Mouse (Mus musculus) retina, postnatal 7 days (tissue): Measurements from ENCODE around the gene Npcd.
A peak's percentile ranks its signal among the peaks of the same experiment; 100 is the strongest.
"Not testable (repeated sequence)": the region's sequence is repeated elsewhere in the genome, so short reads cannot be mapped to it uniquely, and the experiment has no call there.

ENCODE experiments used
- DNase-seq: peaks from one replicate; pipeline ENCODE4 v3.0.0-alpha.2; 2012; ENCODE audit warnings: low read depth, low spot score

Npcd gene

DNA sequence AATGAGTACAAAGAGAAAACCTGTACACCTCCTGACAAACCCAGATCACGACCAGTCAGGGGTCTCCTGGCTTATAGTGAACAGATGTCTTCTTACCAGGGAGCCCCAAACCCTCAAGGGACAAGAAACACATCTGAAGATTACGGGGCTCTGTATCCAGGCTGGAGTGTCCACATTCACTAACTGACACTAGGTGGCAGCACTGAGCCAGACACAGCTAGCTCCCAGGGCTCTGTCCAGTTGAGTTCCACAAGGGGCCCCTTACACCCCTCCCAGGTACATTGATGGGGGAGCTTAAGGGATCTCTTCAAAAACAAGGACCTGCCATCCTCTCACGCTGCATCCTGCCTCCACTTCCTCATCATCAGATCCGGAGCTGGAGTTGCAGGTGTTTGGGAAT, 3.6 kb downstream of the Npcd start:
- peak; percentile 80 for DNase-seq

DNA sequence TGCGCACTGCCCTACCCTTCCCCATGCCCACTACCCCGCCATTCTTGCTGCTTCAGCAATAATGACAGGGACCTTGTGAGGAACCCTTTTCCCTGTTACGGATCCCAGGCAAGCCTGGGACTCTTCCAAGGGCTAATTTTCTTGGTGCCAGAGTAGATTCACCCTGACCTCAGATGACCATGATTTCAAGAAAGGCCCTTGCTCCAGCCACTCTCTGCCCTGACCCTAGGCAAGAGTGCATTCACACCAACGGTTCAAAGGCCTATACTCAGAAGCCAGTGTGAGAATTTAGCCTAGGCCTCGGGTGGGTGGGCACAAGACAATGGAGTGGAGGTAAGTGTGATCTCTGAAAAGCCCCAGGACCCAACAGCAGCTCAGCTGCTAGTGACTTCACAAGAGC, 4.6 kb downstream of the Npcd start:
- DNase-seq: no peak

DNA sequence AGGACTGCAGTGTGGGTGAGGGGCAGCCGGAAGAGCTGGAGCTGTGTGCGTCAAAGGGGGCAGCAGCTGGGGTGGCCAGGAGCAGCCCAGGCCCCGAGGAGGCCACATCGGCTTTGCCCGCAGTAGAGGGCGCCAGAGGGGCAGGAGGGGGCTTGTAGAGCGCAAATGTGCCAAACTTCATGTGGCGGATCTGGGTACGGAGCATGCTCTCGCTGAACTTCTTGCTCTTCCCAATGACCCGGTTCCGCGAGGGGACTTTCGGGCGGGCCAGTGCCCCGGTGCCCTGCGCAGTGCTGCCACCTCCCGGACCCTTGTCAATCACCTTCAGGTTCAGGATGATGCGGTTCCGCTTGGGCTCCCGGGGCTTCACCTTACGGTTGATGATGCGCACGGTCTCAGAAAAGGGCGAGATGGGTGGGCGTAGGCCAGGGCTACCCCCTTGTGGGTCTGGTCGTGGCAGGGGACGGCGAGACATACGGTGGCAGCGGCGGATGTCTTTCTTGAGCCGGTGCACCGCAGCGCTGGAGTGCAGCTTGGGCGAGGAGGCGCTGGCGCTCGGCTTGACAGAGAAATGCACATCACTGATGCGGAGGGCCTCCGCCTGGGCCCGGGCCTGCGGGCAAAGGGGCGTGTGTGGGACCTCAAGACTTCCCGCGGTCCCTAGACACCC, 5.5 kb downstream of the Npcd start:
- no peak for DNase-seq

DNA sequence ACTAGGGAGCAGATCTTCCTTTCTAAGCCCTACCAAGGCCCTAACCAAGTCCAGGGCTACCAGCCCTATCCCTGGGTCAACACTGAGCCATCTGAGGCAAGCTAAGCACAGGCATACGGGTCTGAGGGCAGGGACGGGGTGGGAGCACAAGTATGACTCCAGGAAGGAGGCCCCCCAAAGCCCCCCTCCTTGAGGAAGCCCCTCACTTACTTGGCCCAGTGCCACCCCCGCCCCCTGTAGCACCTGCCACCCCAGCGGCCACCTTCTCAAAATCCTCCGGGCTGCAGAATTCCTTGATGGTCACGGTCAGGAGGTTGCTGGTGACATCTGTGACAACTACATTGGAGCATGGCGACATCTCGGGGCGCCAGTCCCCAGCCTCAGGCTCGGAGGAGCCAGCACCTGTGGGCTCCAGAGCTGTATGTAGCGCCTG, 6.2 kb downstream of the Npcd start:
- no peak for DNase-seq

DNA sequence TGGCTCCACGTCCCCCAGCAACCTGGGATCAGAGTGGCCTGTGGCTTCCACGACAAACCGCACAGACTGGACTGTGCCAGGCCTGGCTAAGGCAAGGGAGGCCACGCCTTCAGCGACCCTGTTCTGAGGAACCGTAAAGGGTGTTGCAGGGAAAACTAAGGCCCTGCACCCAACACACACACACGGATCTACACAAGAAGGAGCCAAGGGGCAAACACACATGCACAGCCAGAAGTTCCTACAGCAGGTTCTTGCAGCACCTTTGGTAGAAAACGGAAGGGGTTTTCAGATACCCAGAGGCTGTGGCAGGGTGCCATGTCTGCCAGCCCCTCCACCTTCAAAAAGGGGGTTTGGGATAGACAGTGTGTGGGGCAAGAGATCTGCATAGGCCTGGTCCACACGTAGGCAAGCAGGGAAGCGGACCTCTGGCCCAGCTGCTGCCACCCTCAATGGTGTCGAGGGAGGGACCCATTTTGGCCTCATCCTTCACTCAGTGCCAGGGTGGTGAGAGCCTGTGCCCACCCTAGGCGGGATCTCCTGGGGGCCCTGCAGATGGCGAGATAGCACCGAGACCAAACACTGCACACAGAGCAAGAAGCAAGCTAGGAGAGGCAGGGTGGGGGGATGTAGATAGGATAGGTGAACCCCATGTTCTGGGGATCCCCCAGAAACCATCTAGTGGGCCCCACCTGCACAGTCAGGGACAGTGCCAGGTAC, 6.8 kb downstream of the Npcd start:
- DNase-seq: no peak

DNA sequence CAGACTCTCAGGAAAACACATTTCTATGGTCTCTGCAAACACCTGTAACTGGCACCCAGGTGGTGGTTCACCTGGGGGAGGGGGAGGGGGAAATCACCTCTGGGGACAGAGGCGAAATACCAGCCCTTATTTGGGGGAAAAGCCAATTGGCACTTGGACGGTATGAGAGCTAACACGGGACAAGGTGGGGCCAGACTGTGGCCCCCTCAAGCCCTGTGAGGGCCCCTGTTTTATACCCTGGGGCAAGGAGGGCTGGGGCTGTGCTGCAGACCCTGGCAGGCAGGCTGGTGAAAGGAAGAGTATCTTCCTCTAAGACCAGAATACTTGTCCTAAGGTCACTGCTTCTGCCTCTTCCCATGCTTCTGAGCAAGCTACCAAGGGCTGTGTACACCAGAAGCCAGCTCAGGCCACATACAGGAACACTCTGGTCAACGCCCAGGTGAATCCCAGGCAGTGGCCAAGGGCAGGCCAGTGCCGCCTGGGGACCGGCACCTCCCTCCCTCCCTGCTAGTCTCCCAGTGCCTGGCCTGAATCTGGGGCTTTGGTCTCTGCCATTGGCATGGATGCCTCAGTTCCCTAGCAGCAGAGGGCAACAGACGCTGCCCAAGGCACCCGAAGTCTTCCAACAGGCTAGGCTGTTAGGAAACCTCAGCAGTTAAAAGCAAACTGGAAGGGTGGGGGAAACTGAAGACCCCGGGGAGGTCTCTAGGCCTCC, 7.7 kb downstream of the Npcd start:
- no peak for DNase-seq

DNA sequence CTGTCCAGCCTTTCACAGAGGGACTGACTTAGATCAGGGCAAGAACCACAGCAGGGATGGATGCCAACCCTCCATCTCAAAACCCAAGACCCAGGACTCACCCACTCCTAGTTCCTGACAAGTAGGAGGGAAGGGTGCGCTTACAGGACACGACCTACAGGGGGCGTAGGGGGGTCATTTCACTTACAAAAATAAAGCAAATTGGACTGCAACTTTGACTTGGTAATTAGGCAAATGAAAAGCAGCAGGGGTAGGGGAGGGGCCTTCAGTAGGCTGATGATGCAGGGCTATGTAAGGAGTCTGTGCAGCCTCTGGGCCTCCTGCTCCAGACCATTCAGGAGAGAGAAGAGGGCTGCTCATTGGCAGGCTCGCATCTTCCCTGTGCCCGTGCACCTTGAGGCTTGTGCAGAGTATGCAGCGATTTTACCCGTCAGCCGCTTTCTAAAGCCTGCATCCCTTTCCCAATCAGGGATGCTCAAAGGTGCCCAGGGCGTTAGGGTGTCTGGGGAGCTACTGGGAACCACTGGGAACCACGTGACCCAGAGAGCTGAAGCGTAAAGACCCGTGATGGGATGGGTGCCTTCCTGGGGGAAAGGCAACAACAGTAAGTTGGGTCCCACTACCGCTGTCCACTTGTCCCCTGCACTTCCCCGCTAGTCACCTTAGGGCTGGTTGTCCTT, 8.8 kb downstream of the Npcd start:
- no peak for DNase-seq

DNA sequence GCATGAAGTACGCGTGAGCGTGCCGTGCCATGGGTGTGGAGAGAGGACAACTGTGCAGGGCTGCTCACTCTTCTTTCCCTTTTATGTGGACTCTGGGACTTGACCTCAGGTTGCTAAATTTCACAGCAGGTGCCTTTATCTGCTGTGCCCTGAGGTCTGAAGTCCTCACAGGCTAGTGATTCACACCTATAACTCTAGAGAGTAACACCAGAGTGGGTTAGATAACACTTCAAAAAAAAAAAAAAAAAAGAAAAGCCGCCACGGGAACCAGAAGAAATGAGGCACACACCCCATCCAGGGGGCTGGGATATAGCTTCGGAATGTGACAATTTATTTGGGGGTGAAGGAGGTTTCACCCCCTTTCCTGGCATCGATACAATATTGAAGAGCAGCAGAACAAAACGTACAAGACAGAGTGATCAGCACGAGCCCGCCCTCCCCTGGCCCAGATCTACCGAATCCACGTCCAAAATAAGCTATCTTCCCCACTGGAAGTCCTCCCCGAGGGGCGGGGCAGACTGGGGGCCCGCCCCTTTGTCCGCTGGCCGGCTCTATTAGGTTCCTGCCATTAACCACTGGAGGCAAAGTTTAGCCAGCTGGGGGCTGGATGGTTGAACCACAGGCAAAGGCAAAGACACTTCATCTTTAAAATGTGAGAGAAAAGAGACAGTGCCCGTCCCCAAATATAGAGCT, 10.3 kb downstream of the Npcd start:
- DNase-seq: no peak

DNA sequence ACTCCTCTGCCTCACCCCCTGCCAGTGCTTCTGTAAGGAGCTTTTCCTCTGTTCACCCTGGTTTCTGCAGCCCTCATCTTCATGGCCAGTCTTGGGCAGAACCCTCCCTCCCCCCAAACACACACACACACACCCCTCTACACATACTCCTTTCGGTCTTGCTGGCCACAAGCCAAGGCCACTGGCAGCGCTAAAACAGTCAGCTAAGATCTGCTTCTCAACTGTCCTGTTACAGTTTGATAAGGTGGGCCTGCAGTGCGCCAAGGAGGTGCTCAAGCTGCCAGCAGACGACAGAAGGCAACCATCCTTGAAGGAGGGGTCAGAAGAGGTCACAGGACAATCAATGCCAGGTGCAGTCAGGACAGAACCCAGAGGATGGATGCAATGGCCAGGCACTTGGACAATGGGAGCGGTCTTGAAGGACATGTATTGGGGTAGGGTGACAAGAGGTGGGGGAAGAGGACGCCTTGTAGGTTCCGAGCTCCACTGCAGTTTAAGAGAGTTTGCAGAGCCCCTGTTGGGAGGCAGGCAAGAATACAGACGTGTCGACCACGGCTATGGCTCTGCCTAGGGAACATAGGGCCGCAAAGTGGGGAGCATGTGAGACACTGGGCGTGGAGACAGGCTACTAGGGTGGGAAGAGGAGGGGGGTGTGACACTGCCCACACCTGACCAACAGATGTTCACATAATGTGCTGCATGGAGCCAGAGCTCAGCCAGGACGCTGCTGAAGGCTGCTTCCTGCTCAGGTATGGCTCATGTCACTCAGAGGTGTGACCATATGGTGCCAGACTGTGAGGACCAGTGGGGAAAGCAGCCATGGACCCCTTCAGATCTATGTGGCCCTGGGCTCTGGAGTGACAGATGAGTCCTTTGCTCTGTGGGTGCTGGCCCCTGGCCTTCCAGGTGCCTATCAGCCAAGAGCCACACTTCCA, 11.5 kb downstream of the Npcd start:
- DNase-seq: no peak

DNA sequence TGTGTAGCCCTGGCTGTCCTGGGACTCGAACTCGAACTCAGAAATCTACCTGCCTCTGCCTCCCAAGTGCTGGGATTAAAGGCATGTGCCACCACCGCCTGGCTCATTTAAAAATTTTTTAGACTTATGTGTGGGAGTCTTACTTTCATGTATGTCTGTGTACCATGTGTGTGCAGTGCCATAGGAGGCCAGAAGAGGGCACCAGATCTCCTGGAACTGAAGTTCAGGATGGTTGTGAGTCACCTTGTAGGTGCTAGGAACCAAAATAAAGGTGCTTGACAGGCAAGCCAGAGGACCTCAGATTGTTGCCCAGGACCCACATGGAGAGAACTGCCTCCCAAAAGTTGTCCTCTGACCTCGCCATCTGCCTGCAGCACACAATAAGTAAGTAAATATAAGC, 15.7 kb downstream of the Npcd start:
- DNase-seq: no peak

DNA sequence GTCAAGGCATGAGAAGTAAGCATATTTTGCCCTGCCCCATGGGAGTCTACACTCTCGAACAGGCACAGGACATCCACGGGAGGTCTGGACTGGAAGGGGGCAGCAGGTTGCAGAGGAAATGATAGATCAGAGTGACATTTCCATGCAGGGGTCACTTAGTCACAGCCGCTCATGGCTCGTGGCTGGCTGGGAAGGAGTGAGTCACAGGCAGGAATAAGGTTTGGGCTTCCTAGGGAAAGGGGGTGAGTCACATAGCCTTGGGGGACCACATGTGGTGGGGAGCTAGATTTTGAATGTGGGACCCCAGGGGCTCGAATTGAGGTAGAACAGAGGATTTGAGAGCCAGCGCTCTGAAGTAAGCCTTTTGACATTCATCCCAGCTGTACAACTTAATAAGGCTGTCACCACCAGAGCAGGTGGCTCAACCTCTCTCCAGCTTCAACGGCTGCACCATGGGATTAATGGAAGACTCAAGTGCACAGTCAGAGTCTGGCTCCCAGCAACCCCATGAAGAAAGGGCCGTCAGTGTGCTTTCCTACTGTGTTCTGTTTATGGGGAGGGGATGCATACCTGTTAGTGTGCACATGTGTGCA, 20.3 kb downstream of the Npcd start:
- no peak for DNase-seq

DNA sequence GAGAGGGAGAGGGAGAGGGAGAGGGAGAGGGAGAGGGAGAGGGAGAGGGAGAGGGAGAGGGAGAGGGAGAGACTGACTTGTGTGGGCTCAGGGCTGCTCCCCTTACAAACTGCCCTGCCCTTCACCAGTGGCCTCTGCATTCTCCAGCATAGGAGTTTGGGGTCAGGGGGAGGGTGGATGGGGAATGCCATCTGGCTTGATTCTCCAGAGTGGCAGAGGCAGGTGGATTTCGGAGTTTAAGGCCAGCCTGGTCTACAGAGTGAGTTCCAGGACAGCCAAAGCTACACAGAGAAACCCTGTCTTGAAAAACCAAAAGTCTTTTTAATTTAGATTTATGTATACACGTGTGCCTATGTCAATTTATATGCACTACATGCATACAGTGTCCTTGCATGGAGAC, 21.2 kb downstream of the Npcd start:
- DNase-seq: not testable (repeated sequence)

DNA sequence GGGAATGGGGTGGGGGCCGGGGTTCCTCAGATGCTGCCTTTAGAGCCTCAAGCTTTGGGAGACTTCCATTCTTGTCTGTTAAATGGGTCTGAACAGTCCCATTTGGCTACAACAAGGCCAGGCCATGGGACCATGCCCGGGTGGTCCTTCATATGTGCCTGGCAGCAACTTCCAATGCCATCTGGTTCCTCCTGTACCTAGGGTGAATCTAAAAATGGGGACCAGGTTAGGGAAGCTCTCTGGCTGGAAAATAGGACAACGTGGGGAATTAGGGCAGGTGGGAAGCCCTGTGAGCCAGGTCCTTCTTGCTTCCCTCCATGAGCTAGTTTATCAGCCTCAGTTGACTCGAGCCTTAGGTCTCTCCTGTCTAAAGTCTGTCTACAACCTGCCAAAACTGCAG, 23.0 kb downstream of the Npcd start:
- no peak for DNase-seq

DNA sequence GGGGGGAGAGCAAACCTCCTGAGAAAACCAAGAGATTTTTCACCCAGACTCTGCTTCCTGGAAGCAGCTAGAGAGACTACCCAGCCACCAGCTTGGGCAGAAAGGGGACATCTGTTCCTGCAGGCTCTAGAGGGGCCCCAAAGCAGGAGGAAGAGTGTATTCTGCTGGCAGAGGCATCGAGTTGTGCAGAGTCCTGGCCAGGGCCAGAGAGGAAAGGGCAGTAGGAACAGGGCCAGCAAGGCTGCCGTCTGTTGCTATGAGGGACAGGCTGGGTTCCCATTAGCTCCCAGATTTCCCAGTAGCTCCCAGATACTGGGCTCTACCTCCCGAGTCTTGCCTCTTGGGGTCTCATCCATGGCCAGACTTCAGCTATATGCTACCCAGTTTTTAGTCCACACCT, 24.0 kb downstream of the Npcd start:
- no peak for DNase-seq

DNA sequence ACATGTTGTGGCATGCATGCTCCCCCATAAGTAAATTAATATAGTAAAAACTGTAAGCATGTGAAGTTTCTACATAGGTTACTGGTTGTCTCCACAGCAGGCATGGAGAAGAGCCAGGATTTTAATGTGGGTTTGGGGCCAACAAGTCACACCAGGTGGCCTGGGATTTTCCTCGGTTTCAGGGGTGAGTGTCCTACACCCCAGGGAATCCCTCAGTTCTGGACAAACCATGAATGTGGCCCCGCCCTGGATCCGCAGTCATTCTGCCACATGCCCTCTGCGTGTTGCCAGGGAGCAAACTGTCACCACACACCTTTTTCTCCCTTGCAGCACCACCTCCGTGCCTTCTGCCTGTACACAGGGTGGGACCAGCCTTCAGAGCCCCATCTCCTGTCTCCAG, 25.4 kb downstream of the Npcd start:
- DNase-seq: no peak

DNA sequence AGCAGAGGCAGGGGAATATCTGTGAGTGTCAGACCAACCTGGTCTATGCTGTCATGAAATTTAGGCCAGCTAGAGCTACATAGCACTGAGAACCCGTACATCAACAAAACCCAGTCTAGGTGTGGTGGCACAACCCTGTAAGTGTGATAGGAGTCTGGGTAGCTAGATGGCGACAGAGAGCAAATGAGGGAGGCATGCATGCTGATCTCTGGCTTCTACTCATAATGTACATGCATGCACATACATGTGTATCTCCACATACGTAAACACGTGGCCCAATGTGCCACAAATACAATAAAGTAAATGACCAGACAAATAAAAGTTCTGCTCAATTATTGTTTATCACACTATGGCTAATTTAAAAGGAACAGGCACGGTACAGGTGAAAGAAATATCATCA, 25.9 kb downstream of the Npcd start:
- DNase-seq: peak; percentile 55

DNA sequence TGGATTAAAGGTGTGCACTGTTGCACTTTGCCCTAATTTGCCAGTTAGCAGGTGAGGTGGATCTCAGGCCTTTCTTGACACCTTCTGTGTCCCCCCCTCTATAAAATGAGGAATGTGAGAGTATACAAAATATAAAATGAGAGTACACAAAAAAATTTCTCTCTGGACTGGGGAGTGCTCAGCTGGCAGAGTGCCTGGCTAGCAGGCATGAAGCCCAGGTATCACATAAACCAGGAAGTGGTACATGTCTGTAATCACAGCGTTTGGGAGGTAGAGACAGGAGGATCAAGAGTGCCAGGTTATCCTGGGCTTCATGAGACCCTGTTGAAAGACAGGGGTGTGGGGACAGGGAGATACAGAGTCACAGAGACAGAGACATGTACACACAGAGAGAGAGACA, 27.0 kb downstream of the Npcd start:
- DNase-seq: no peak

DNA sequence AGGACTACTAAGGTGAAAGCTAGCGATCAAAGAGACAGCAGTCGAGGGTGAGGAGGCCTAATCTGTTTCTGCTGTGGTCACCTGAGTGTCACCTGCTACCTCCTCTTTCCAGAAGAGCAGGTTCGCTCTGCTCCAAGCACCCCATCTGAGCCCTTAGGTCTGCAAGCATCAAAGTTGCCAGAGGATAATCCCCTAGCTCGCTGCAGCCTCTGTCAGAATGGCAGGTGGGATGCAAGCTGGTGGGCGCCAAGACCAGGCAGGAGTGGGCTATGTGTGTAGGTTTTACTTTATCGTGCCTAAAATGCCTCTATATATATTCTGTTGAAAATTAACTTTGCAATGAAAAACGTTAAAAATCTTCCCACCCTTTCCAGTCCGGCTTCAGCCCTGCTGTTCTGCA, 28.8 kb downstream of the Npcd start:
- DNase-seq: no peak

DNA sequence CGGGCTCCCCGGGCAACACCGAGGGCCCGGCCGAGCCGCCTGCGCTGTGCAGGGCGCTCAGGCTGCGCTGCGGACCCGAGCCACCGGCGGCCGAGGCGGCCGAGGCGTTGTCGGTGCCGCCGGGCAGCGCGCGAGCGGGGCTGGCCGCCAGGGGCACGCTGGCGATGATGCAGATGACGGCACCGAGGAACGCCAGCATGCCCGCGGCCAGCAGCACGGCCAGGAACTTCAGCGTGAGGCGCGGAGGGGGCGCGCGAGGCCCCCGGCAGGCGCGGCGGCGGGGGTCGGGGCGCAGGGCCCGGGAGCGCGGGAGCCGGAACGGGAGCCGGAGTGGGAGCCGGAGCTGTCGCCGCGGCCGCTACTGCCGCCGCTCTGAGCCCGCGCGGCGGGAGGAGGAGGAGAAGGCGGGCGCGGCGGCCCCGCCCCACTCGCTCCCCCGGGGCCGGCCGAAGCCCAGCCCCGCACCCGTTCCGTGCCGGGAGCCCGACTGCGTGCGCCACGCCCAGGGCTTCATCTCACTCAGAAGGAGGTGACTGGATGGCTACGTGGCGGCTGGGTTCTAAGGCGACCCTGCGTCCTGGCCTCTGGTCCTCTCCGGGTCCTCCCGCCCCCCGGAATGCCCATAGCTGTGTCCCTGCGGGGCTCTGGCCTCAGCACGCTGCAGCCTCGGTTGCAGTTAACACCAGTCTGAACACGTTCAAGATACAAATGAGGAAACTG, 29.5 kb downstream of the Npcd start, which contains the start of gene Nptxr:
TSS of gene Nptxr (minus strand) at position 415 of the 720 bp plus-strand sequence.
- DNase-seq: peak; percentile 33
